Mouse (Mus musculus) stomach, embryonic 15.5 days (tissue): Measurements from ENCODE around the gene Rgs3. TPM values are rescaled to one million over a fixed set of nuclear protein-coding genes. Genes with fewer than 3 reads are reported as not detected.
A peak's percentile ranks its signal among the peaks of the same experiment; 100 is the strongest.
"Not testable (repeated sequence)": the region's sequence is repeated elsewhere in the genome, so short reads cannot be mapped to it uniquely, and the experiment has no call there.

Source experiments
- ATAC-seq: fragments of 200-750 bp; cut with Nextera tagmentation; 2 replicates; pipeline ENCODE4 v1.8.0; 2017; ENCODE audit warnings: low read depth, moderate number of reproducible peaks, moderate TSS enrichment; ENCODE audit not compliant: insufficient read depth, low FRiP score
- H3K27ac ChIP-seq: fragments of 300-500 bp; sonication (generic); 2 replicates; pipeline ENCODE4 v1.5.1; 2015; ENCODE audit warnings: mild to moderate bottlenecking, inconsistent platforms
- H3K27me3 ChIP-seq: fragments of 300-500 bp; sonication (generic); replicated peaks from 2 replicates; pipeline ENCODE4 v1.6.1; 2015; ENCODE audit warnings: inconsistent platforms
- H3K36me3 ChIP-seq: fragments of 300-500 bp; sonication (generic); 2 replicates; pipeline ENCODE4 v1.6.1; 2015; ENCODE audit warnings: inconsistent platforms
- H3K4me1 ChIP-seq: fragments of 300-500 bp; sonication (generic); 2 replicates; pipeline ENCODE4 v1.6.1; 2015; ENCODE audit warnings: inconsistent platforms
- H3K4me2 ChIP-seq: fragments of 300-500 bp; sonication (generic); 2 replicates; pipeline ENCODE4 v1.6.1; 2015; ENCODE audit warnings: mild to moderate bottlenecking, inconsistent platforms
- H3K4me3 ChIP-seq: fragments of 300-500 bp; sonication (generic); replicated peaks from 2 replicates; pipeline ENCODE4 v1.5.1; 2015; ENCODE audit warnings: inconsistent platforms
- H3K9ac ChIP-seq: fragments of 300-500 bp; sonication (generic); 2 replicates; pipeline ENCODE4 v1.6.1; 2015; ENCODE audit warnings: inconsistent platforms
- H3K9me3 ChIP-seq: fragments of 300-500 bp; sonication (generic); 2 replicates; pipeline ENCODE4 v1.6.1; 2016; ENCODE audit warnings: inconsistent platforms
- WGBS: fragments of 180-500 bp; shearing (Covaris S2); methylation state at CpG from one replicate; pipeline ENCODE4 v1.1.7; 2015; 5-methylcytosine and 5-hydroxymethylcytosine counted together
- polyA plus RNA-seq: library from polyadenylated mRNA; unstranded; fragments of >200 nt; fragmentation: Nextera tagmentation; extraction: Ambion mirVana; gene quantifications from 2 replicates; pipeline ENCODE4 v1.2.1, GENCODE M21; 2015

Rgs3 gene
- polyA plus RNA-seq, 1 experiment from 2014 or later, result 46.8 TPM

GRCm38 (mm10) chr4:62590878-62591277 lies 31.2 kb downstream of the Rgs3 start:
- no peak overlapping the region for H3K9ac ChIP-seq
- WGBS, result 54% methylated on average over 1 of the region's 1 CpGs
- peaks cover 7% of the 10 kb centered on the region for H3K4me1 ChIP-seq
- H3K27ac ChIP-seq, result peak overlapping the region; percentile 77
- no peak for ATAC-seq
- H3K4me3 ChIP-seq, result no peak overlapping the region
- H3K36me3 ChIP-seq, result no peaks in the 10 kb centered on the region
- H3K4me2 ChIP-seq, result no peak overlapping the region
- no peaks in the 10 kb centered on the region for H3K27me3 ChIP-seq
- no peaks in the 10 kb centered on the region for H3K9me3 ChIP-seq

- no peak overlapping the region for H3K4me2 ChIP-seq
- peak overlapping the region; percentile 67 for H3K27ac ChIP-seq
- H3K4me3 ChIP-seq, result no peak overlapping the region
- WGBS, result 9% methylated on average over 11 of the region's 11 CpGs
- H3K9me3 ChIP-seq, result no peaks in the 10 kb centered on the region
- no peak overlapping the region for H3K9ac ChIP-seq
- H3K4me1 ChIP-seq, result peaks cover 7% of the 10 kb centered on the region
- ATAC-seq, result peak; percentile 63; the same call in 1 of the 2 replicates
- no peaks in the 10 kb centered on the region for H3K36me3 ChIP-seq
- no peaks in the 10 kb centered on the region for H3K27me3 ChIP-seq
Observed at GRCm38 (mm10) chr4:62591326-62591725, 31.7 kb downstream of the Rgs3 start.

- not testable (repeated sequence) for H3K4me2 ChIP-seq, H3K36me3 ChIP-seq, H3K4me3 ChIP-seq, H3K27me3 ChIP-seq, H3K9ac ChIP-seq, ATAC-seq, H3K4me1 ChIP-seq, H3K27ac ChIP-seq, H3K9me3 ChIP-seq
- WGBS, result 86% methylated on average over 24 of the region's 24 CpGs
Observed at GRCm38 (mm10) chr4:62593546-62594240, 34.0 kb downstream of the Rgs3 start.

GRCm38 (mm10) chr4:62594442-62594841 lies 34.8 kb downstream of the Rgs3 start:
- 62% methylated on average over 5 of the region's 5 CpGs for WGBS
- no peak for ATAC-seq

GRCm38 (mm10) chr4:62596051-62596450 lies 36.4 kb downstream of the Rgs3 start:
- no peaks in the 10 kb centered on the region for H3K27me3 ChIP-seq
- H3K27ac ChIP-seq, result no peak overlapping the region
- no peak overlapping the region for H3K4me2 ChIP-seq
- WGBS, result 56% methylated on average over 5 of the region's 5 CpGs
- H3K4me3 ChIP-seq, result no peak overlapping the region
- H3K36me3 ChIP-seq, result no peaks in the 10 kb centered on the region
- H3K9me3 ChIP-seq, result no peaks in the 10 kb centered on the region
- no peak overlapping the region for H3K9ac ChIP-seq
- no peak for ATAC-seq
- 0 out of 2 replicates have a peak, but pooled peaks cover 3% of the 10 kb centered on the region for H3K4me1 ChIP-seq

More at GRCm38 (mm10) chr4:62594442-62594841, 34.8 kb downstream of the Rgs3 start:
- H3K4me3 ChIP-seq, result no peak overlapping the region
- no peaks in the 10 kb centered on the region for H3K9me3 ChIP-seq
- no peak overlapping the region for H3K9ac ChIP-seq
- no peaks in the 10 kb centered on the region for H3K27me3 ChIP-seq
- peaks cover 7% of the 10 kb centered on the region for H3K4me1 ChIP-seq
- H3K36me3 ChIP-seq, result no peaks in the 10 kb centered on the region
- H3K4me2 ChIP-seq, result no peak overlapping the region
- no peak overlapping the region; the same call in 1 of the 2 replicates for H3K27ac ChIP-seq

- peak overlapping the region; percentile 51 for H3K27ac ChIP-seq
- no peaks in the 10 kb centered on the region for H3K9me3 ChIP-seq
- no peaks in the 10 kb centered on the region for H3K27me3 ChIP-seq
- no peak overlapping the region for H3K4me2 ChIP-seq
- H3K4me3 ChIP-seq, result no peak overlapping the region
- 0 out of 2 replicates have a peak, but pooled peaks cover under 1% of the 10 kb centered on the region for H3K4me1 ChIP-seq
- no peak overlapping the region for H3K9ac ChIP-seq
- no peaks in the 10 kb centered on the region for H3K36me3 ChIP-seq
- WGBS, result 79% methylated on average over 1 of the region's 1 CpGs
- ATAC-seq, result no peak
Observed at GRCm38 (mm10) chr4:62600549-62600948, 40.9 kb downstream of the Rgs3 start.

- Histone ChIP-seq H3K9me3 (no peaks in the 10 kb centered on the region), H3K36me3 (no peaks in the 10 kb centered on the region), H3K27ac (no peak overlapping the region), H3K9ac (no peak overlapping the region), H3K4me2 (no peak overlapping the region), H3K4me1 (peaks cover 12% of the 10 kb centered on the region), H3K4me3 (no peak overlapping the region), H3K27me3 (no peaks in the 10 kb centered on the region)
- 80% methylated on average over 4 of the region's 4 CpGs for WGBS
- ATAC-seq, result no peak
Observed at GRCm38 (mm10) chr4:62603607-62604006, 44.0 kb downstream of the Rgs3 start.

- peaks cover 12% of the 10 kb centered on the region for H3K4me1 ChIP-seq
- no peak overlapping the region for H3K4me2 ChIP-seq
- no peak overlapping the region for H3K27ac ChIP-seq
- H3K9me3 ChIP-seq, result no peaks in the 10 kb centered on the region
- H3K9ac ChIP-seq, result no peak overlapping the region
- no peaks in the 10 kb centered on the region for H3K36me3 ChIP-seq
- WGBS, result 50% methylated on average over 4 of the region's 4 CpGs
- no peak for ATAC-seq
- no peaks in the 10 kb centered on the region for H3K27me3 ChIP-seq
- no peak overlapping the region for H3K4me3 ChIP-seq
Observed at GRCm38 (mm10) chr4:62604094-62604493, 44.4 kb downstream of the Rgs3 start.

- H3K4me2 ChIP-seq, result no peak overlapping the region
- H3K9me3 ChIP-seq, result no peaks in the 10 kb centered on the region
- 83% methylated on average over 9 of the region's 9 CpGs for WGBS
- H3K27me3 ChIP-seq, result no peaks in the 10 kb centered on the region
- H3K27ac ChIP-seq, result peak overlapping the region; percentile 11; the same call in 1 of the 2 replicates
- H3K4me3 ChIP-seq, result no peak overlapping the region
- ATAC-seq, result no peak
- no peaks in the 10 kb centered on the region for H3K36me3 ChIP-seq
- peaks cover 17% of the 10 kb centered on the region for H3K4me1 ChIP-seq
- no peak overlapping the region for H3K9ac ChIP-seq
Observed at GRCm38 (mm10) chr4:62605856-62606541, 46.4 kb downstream of the Rgs3 start.

GRCm38 (mm10) chr4:62606542-62606882 lies 46.9 kb downstream of the Rgs3 start:
- H3K9me3 ChIP-seq, result no peaks in the 10 kb centered on the region
- 52% methylated on average over 7 of the region's 7 CpGs for WGBS
- peak overlapping the region; percentile 11; the same call in 1 of the 2 replicates for H3K27ac ChIP-seq
- ATAC-seq, result no peak
- no peak overlapping the region for H3K4me3 ChIP-seq
- no peak overlapping the region for H3K4me2 ChIP-seq
- H3K36me3 ChIP-seq, result no peaks in the 10 kb centered on the region
- H3K27me3 ChIP-seq, result no peaks in the 10 kb centered on the region
- H3K9ac ChIP-seq, result no peak overlapping the region
- H3K4me1 ChIP-seq, result peaks cover 20% of the 10 kb centered on the region

GRCm38 (mm10) chr4:62606905-62607304 lies 47.3 kb downstream of the Rgs3 start:
- peaks cover 20% of the 10 kb centered on the region for H3K4me1 ChIP-seq
- no peak for ATAC-seq
- H3K27ac ChIP-seq, result no peak overlapping the region
- H3K9ac ChIP-seq, result no peak overlapping the region
- H3K4me2 ChIP-seq, result no peak overlapping the region
- no peaks in the 10 kb centered on the region for H3K27me3 ChIP-seq
- H3K4me3 ChIP-seq, result no peak overlapping the region
- no peaks in the 10 kb centered on the region for H3K9me3 ChIP-seq
- whole genome bisulfite sequencing, result 72% methylated on average over 7 of the region's 7 CpGs
- no peaks in the 10 kb centered on the region for H3K36me3 ChIP-seq

- H3K27ac ChIP-seq, result no peak overlapping the region
- H3K9ac ChIP-seq, result no peak overlapping the region
- WGBS, result 51% methylated on average over 9 of the region's 9 CpGs
Observed at GRCm38 (mm10) chr4:62607345-62607744, 47.7 kb downstream of the Rgs3 start.

More at GRCm38 (mm10) chr4:62607345-62607744, 47.7 kb downstream of the Rgs3 start:
- Histone ChIP-seq H3K27me3 (no peaks in the 10 kb centered on the region), H3K36me3 (no peaks in the 10 kb centered on the region), H3K9me3 (no peaks in the 10 kb centered on the region), H3K4me1 (peaks cover 20% of the 10 kb centered on the region), H3K4me3 (no peak overlapping the region), H3K4me2 (no peak overlapping the region)
- ATAC-seq, result no peak
